Mouse (Mus musculus) T-cell, adult 2 months (primary cell): ENCODE measurements around the gene Emc9.

Experiments used
- DNase-seq: peaks from one replicate; pipeline ENCODE4 v3.0.0; 2022; ENCODE audit warnings: low spot score

Gene Emc9

GRCm38 (mm10) chr14:55560202-55561073, 24.7 kb downstream of the Emc9 start, which contains the start of gene A730061H03Rik:
Gene A730061H03Rik (minus strand): TSS chr14:55560406.
- DNase-seq: peak; percentile 98

- peak; percentile 80 for DNase-seq
These were observed 25.3 kb downstream of the Emc9 start, which contains the start of gene Dcaf11 for GRCm38 (mm10) chr14:55559799-55560201. Gene Dcaf11 (plus strand): TSS chr14:55560006.

- no peak for DNase-seq
These were observed 26.2 kb downstream of the Emc9 start for GRCm38 (mm10) chr14:55558740-55559448.

- no peak for DNase-seq
These were observed 27.5 kb downstream of the Emc9 start for GRCm38 (mm10) chr14:55557587-55557986.

GRCm38 (mm10) chr14:55557003-55557402, 28.1 kb downstream of the Emc9 start:
- peak; percentile 65 for DNase-seq

- no peak for DNase-seq
These were observed 29.3 kb downstream of the Emc9 start for GRCm38 (mm10) chr14:55555788-55556187.

- no peak for DNase-seq
These were observed 30.5 kb downstream of the Emc9 start for GRCm38 (mm10) chr14:55554635-55555034.

GRCm38 (mm10) chr14:55551794-55552193, 33.3 kb downstream of the Emc9 start:
- DNase-seq: no peak

- DNase-seq: no peak
These were observed 33.8 kb downstream of the Emc9 start for GRCm38 (mm10) chr14:55551347-55551746.

GRCm38 (mm10) chr14:55550191-55550590, 34.9 kb downstream of the Emc9 start:
- no peak for DNase-seq

- DNase-seq: no peak
These were observed 40.8 kb downstream of the Emc9 start for GRCm38 (mm10) chr14:55544334-55544733.

GRCm38 (mm10) chr14:55542268-55542667, 42.8 kb downstream of the Emc9 start:
- DNase-seq: no peak

- DNase-seq: peak; percentile 59
These were observed 44.2 kb downstream of the Emc9 start for GRCm38 (mm10) chr14:55540787-55541321.

- peak; percentile 40 for DNase-seq
These were observed 44.9 kb downstream of the Emc9 start, which contains the start of gene Pck2 for GRCm38 (mm10) chr14:55540067-55540786. Gene Pck2 (plus strand): TSS chr14:55540266.

GRCm38 (mm10) chr14:55536116-55536745, 48.9 kb downstream of the Emc9 start:
- DNase-seq: no peak
